Mouse (Mus musculus) testis, postnatal 14 days (tissue): ENCODE results near the gene A630001G21Rik.

Experiments used
- DNase-seq: peaks from one replicate; pipeline ENCODE4 v3.0.0; 2021; ENCODE audit warnings: low spot score

A630001G21Rik gene

DNA sequence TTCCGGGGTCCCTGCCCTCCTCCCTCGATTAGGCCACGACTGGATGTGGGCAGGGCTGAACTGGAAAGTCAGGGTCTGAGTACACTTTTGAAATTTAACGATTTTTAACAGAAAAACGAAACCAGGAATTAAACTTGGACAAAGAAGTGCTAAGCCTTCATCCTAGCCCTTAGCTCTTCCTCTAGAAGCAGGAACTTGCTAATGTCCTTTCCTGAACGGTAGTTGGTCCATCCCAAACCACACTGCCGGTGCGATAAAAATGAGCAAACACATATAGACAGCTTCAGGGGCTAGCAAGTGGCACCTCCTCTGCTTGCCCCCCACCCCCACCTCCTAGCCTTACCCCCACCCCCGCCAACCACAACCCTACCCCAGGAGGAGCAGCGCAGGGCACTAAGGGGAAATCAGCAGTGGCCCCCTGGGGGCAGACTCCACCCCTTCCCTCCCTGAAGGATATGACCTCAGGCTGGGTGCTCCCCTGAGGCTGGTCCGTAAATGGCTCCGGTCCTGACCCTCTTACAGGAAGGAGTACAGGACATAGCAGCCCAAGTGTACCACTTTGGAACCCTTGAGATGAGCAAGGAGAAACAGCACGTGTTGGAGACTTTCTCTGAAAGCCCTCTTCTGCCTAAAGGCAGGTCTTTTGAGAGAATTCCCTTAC is 42.9 kb downstream of the A630001G21Rik start:
- no peak for DNase-seq

DNA sequence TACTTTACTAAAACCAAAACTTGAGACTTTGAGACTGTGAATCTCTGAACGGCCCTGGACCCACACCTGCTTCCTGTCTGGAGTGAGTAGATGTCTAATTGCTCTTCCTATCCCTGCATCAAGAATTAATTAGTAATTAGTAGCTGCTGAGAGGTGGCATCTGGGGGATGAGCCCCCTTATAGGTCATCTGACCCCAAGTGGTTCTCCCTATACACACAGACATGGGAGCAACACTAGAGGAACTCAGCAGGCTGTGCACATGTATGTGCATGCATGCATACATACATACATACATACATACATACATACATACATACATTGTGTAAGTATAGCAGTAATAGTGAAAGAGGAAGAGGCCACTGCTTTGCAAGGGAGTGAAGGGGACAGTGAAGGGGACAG is 43.9 kb downstream of the A630001G21Rik start:
- no peak for DNase-seq

DNA sequence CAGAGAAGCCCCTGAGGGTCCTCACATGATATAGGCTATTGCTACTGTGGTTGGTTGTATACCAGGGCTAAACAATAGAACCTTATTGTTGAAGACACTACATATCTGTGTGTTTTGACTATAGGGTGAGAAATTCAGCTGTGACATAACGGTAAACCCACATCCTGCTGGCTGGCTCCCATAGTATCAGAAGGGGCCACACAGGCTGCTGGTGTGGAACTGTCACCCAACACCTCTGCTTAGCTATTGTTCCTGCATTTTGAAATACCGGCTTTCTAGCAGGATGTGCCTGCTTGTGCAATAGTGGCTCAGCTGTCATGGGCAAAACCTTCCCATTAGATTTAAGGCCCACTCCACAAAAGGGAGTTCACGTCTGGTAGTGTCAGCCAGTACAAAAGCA is 45.9 kb downstream of the A630001G21Rik start:
- no peak for DNase-seq

DNA sequence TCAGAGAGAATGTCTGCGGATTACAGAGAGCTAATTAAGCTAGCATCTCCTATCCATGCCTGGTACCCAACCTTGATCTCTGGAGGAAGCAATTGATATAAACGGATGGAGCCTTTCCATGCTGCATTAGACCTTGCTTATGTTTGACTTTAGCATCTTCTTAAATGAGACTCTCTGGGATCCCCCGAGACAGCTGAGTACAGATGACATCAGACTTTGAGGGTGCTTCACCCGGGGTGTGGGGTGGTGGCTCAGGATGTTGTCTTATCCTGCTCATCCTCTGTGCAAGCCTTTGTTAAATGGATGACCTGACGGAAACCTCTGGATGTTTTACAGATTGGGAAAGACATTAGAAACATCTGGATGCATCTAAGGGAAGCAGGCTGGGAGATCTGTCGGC is 48.0 kb downstream of the A630001G21Rik start:
- DNase-seq = no peak

DNA sequence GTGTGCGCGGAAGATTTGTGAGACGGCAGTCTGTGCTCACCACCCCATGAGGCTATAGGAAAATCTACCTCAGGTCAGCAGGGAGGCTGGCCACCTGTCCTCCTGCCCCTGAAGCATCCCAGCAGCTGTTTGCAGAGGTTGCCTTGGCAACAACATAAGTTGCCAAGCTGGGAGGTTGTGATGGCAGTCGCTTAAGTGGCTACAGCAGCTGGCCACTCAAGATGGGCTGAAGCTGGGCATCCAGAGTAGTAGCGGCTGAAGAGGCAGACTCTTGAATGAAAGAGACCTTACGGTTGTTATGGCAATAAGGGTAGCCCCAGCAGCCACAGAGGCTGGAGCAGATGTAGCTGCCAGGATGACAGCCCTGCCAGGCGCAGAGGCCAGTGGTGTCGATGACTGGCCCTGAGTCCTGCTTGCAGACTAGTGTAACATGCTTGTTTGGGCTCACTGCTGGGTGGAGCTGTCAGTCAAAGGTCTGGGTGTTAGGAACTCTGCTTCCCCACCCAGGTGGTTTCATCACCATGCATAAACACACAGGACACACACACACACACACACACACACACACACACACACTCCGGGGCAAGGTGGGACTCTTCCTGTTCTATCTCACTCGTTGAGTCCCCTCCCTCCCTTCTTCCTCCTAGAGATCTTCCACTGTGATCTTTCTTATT is 58.1 kb downstream of the A630001G21Rik start:
- no peak for DNase-seq

DNA sequence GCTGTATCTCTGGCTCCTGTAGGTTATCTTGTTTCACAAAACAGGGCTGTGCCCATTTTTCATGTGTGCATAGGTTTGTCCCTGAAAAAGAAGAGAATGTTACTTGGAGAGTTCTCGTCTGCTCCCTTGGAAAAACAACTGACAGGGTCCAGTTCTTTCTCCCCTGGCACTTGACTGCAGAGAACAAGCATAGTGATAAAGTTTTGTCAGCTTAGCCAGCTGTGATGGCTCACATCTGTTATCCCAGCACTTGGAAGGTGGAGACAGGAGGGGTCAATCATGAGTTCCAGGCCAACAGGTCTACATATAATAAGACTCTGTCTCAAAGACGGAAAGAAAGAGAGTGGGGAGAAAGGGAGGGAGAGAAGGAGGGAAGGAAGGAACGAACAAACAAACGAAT is 59.4 kb downstream of the A630001G21Rik start:
- DNase-seq = no peak

DNA sequence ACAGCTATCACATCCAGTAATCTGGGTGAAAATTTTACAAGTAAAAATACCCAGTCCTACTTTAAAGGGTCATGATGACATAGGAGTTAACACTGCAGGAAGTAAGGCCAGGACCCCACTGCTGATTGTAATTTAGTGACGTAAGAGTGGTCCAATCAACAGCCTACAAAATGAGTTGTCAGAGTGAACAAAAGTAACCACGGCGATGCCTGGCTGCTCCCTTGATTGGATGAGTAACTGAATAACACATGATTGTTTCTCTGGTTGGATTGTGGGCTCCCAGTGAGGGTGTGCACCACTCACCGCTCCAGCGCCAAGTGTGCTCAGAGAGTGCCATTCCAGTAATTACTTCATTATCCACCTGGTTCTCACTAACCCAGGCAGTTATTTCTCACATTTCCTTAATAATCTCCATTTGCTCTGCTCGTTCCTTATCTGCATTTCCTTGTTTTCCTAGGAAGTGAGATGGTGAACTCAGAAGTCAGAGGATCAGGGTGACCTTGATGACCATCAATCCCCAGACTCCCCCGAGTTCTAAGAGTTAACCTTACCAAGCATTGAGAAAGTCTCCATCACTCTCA is 61.9 kb downstream of the A630001G21Rik start:
- no peak for DNase-seq

DNA sequence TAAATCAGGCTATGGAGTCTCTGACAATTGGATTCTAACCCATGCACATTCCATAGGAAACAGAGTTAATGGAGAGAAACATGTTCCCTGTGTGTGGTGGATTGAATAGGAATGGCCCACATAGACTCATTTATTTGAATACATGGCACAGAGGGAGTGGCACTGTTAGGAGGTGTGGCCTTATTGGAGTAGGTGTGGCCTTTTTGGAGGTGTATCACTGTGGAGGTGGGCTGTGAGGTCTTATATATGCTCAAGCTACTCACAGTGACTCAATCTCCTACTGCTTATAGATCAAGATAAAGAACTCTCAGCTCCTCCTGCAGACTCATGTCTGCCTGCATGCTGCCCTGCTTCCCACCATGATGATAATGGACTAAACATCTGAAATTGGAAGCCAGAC is 63.9 kb downstream of the A630001G21Rik start:
- DNase-seq = no peak

DNA sequence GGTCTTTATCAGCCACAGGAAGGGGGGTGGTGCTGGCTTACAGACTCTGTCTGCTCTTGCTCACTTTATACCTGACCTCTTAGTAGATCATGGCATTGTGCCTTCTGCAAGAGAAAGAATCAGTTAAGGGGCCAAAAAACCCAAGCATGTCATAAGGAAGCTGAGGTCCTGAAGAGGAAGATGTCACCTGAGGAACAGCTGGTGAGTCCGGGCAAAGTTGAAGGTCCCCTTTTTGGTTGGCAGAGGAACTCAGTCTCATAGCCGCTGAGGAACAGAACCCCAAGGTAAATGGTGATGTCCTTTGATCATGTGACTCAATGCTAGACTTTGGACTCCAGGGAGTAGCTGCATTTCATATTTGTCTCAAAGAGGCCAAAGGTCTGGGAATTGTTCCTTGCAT is 71.7 kb downstream of the A630001G21Rik start:
- DNase-seq = no peak

DNA sequence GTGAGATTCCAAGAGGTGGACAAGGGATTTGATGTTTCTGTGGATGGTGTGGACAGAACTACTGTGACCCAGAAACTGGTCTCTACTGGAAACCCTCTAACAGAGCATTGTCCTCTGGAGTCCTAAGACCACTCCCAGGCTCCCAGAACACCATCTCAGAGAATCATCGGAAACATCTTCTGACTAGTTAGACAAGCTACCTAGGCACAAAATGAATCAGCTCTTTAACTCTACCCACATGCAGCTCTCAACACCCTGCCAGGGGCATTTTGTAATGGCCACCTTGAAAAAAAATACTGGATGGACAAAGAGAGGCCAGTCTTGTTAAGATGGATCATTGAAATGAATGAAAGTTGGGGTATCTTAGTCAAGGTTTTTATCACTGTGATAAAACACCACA is 72.9 kb downstream of the A630001G21Rik start:
- no peak for DNase-seq

DNA sequence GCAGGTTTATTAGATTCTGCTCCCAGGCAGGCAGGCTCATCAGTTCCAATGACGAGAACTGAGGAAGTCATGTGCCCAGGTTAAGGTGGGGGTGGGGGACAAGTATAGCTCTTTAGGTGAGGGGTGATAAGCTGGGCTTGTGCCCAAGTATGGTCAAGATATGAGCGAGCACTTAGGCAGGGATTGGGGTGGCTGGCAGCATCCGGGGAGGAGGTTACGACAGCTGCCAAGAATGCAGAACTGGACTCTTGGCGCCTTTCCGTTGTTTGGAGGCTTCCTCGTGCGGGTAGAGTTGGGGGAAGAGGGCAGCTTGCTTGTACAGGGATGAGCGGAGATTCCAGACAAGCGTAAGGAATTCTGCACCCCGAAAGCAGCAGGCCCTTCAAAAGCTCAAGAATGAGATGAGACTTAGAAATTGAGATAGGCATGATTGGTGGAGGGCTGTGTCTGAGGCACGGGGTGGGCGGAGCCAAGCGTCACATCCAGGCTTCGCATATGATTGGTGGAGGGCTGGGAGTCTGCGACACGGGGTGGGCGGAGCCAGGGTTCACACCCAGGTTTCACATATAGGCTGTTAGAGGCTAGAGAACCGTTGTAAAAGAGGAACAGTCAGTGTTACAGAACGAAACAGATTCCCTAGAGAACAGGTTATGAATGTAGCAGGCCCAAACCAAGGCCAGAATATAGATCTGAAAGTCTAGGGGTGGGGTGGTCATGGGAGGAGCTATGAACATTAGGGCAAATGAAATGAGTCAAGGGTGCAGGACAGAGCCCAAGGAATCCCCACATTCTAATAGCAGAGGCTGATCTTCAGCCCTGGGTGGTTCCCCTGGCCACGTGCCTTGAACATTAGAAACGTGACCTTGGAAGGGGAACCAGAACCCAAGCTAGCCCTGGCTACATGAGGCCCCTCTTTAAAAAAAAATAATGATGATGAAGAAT is 74.9 kb downstream of the A630001G21Rik start:
- peak; percentile 81 for DNase-seq

DNA sequence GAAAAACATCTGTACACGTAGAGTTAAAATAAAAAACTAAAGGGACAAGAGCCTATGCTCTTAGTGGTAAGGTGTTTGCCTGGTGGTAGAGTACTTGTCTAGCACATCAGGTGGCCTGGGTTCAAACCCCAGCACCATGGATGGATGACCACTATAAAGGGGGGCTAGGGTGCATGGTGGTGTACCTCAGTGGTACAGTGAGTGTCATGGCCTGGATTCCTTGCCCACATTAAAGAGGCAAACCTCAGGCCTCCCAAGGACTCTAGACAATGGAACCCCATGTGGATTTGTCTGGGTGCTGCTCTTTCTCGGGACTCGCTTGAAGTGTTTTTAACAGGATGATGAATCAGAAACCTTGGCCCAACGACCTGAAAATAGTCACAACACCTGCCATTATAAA is 75.9 kb downstream of the A630001G21Rik start:
- no peak for DNase-seq

DNA sequence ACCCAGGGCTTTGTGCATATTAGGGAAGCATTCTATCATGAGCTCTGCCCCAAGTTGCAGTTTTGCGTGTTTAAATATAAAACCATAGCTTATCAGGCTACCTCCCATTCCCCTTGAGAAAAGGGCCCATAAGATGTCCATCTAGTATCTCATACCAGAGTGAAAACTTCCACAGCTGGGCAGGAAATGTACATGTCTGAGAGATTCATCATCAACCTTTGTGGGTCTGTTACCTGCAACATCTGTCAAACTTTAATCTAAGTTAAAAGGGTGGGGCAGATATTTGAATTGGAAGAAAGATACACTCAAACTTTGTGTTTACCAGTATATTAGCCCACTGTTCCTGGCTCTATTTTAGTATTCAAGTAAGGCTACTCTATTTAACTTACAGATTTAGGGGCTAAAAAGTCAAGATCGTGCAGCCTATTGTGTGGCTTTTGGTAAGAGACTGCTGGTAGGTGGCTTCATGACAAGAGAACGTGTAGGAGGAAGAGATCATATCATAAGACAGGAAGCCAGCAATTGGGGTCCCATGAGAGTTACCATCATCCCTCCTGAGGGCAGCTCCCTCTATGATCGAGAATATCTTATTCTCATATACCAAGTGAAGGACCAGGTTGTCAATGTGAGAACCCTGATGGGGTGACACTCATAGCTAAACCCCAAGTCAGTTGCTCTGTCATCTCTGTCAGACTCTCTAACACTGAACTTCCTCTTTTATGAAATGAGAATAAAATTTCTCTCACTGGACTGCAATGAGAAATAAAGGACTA is 80.5 kb downstream of the A630001G21Rik start:
- no peak for DNase-seq

DNA sequence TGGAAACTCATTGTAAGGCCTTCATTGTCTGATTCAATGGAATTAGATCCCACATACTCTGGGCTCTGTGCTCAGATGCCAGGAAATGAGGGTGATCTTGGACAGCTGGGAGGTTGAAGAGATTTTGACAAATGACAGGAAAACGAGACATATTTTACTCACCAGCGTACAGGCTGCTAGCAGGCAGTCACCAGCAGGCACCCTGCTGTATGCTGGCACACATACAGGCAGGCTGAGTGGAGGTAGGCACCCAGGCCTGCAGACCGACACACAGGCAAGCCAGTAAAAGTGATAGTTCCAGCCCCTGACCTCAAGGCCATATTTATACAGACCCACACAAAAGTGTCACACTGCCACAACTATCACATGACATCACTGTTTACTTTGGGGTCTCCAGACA is 82.8 kb downstream of the A630001G21Rik start:
- DNase-seq = no peak

DNA sequence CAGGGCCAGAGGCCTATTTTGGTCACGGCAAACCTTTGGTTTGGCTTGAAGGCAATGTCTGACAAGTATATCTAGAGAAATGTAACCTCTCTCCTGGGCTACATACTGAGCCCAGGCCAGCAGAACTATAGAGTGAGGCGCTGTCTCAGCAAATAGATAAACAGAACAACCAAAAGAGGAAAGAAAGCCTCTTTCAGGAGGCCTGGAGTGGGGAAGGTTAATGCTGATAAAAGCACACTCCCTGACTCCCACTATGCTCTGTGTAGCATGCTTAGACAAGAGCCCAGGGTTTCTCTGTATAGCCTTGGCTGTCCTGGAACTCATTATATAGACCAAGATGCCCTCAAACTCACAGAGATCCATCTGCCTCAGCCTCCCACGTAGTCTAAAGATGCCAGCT is 85.2 kb downstream of the A630001G21Rik start:
- DNase-seq = no peak

DNA sequence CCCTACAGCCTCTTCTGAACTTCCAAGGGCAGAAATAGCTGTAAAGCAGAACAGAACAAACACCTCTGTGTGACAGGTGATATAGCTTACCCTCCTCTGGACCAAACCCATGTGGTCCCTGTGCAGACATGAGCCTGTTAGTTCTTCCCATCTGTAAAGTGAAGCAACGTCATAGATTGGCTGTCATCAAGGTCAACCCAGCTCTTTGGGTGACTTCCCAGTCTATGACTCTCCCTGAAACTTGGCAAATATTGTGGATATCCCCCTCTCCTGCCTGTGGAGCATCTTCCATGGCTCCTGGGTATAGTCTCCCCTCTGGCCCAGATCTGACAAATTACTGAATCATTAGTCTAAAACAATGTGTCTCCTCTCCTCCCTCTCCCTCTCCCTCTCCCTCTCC is 86.2 kb downstream of the A630001G21Rik start:
- DNase-seq = no peak

DNA sequence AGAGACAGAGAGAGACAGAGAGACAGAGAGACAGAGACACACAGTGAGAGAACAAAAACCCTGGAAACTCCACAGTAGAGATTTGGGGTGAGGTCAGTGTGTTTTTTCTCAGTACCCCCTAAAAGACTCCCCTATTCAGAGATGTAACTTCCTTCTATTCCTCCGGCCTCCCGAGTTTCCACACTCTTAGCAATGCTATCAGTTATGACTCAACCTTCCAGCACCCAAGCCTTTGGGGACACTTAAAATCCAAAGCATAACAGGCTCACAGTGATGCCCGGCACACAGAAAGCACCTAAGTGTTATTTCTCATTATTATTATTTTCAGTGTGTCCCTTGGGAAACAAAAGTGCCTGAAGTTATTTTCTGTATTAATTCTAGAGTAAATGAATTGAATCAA is 87.9 kb downstream of the A630001G21Rik start:
- DNase-seq = no peak

DNA sequence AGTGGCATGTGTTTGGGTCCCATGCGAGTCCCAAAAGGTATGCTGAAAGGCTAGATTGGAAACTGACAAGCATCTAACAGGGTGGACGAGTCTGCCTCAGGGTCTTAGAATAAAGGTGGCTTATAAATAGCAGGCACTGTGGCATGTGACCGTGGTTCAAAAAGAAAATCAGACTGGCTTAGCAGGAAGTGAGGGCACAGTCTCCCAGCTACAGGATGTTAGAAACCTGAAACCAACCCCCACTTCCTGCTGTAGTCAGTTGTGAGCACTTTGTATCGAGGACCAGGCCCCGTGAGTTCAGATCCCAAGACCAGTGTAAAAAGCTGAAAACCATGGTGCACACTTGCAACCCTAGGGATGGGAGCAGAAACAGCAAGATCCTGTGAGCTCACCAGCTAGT is 91.1 kb downstream of the A630001G21Rik start:
- no peak for DNase-seq

DNA sequence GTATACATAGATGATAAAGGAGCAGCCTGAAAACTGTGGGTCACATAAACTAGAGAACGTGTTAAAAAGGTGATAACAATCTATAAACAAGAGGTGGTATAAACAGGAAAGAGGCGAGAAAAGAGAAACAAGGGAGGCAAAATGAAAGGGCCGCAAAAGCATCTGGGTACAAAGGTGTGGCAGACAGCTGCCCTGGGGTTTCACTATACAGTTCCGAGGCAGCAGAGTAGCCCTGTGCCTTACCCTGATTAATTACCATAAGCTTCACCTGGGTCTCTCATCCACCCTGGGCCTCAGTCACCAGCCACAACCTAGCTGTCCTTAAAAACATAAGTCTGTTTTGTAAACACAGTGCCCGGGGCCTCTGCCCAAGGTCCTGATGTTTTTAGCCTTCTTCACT is 91.8 kb downstream of the A630001G21Rik start:
- no peak for DNase-seq

DNA sequence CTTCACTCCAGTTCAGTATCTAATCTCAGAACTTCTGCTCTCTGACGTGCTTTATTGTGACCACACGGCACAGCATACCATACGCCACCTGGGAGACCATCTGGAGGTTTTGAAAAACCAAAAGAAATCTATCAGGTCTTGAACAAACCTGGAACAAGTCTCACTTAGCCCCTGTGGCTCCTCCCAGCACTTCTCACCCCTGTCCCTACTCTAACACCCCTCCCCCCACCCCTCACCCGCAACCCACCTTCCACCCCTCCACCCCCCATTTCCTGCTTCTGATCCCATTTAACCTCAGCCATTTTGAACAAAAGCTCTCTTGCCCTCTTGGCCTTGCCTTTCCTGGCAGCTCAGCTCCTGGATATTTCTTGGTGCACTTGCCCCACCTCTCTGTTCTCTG is 98.2 kb downstream of the A630001G21Rik start:
- no peak for DNase-seq
